Mouse (Mus musculus): ENCODE measurements around the gene Noto. TPM values are rescaled to one million over a fixed set of nuclear protein-coding genes. Genes with fewer than 3 reads are reported as not detected.

Gene Noto
- polyA plus RNA-seq (2012; rRNA removed), result not detected in 2 replicates

DNA sequence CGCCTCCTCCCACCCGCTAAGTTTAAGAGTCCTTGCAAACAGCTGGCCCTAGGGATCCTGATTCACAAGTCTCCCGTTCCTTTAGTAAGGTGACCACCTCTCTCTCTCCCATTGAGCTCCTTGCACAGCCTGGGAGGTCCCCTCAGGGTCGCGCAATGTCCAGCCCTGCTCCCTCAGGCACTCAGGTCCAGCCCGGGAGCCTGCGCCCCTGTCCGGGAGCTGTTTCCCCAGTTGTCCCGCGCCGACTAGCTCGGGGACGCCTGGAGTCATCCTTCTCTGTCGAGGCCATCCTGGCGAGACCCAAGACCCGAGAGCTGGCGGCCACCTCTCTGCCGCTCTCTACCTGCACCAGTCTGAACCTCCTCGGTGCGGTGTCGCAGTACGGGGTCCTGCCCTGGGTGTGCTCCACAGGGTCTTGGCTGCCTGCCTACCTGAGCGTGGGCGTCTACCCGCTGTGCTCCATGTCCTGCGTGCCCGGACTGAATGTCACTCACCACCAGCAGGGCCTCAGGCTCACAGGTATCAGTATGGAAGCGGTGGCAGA is at the start of gene Noto:
Gene Noto, plus strand, starts transcription at position 51 of the 544 bp plus-strand sequence.
- no peak for DNase-seq (ENCODE audit: low read depth)
- TF ChIP-seq POLR2A (IDR thresholded peaks at IDR 0.05; ENCODE audit: borderline replicate concordance, extremely low read depth, insufficient read depth, insufficient read length, poor library complexity, severe bottlenecking) (no peak), CTCF (IDR thresholded peaks at IDR 0.05; ENCODE audit: borderline replicate concordance, extremely low read depth, insufficient read depth, insufficient read length) (no peak)

DNA sequence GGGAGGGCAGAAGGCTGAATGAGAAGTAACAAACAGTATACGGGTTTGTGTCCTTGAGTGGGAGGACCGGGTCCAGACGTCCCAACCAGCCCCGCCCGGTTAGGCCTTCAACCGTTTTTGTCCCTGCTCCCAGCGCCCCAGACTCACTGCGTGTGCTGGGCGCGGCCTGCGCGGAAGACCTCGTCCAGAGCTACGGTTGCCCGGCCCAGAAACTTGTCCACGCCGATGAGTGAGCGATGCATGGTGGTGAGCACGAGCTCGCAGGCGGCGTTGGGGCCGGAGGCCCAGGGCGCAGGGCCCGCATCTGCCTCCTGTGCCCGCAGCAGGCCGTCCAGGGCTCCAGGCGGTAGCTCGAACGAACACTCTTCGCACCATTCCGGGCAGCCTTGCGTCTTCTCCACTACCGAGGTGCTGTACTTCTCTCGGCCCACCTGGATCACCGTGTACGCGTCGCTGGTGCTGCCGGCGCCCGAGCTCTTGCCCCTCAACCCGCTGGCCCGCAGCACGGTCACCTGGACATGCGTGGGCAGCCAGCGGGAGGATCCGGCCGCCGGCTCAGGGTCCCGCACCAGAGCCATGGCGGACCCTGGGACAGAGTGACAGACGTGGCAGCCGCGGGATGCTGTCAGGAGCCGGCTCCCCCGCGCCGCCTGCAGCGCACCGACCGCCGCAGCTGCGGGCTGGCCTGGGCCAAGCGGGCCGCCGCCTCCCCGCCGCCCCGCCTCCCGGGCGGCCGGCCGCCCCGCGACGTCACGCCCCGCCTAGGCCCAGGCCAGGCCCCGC is 49.5 kb upstream of the Noto start, which contains the start of gene Rab11fip5:
Gene Rab11fip5, minus strand, starts transcription at position 684 of the 783 bp plus-strand sequence.
- peak; percentile 81 for TF ChIP-seq POLR2A (IDR thresholded peaks at IDR 0.05; ENCODE audit: borderline replicate concordance, extremely low read depth, insufficient read depth, insufficient read length, poor library complexity, severe bottlenecking)
- TF ChIP-seq CTCF (IDR thresholded peaks at IDR 0.05; ENCODE audit: borderline replicate concordance, extremely low read depth, insufficient read depth, insufficient read length), result no peak
- DNase-seq (ENCODE audit: low read depth), result peak; percentile 50

DNA sequence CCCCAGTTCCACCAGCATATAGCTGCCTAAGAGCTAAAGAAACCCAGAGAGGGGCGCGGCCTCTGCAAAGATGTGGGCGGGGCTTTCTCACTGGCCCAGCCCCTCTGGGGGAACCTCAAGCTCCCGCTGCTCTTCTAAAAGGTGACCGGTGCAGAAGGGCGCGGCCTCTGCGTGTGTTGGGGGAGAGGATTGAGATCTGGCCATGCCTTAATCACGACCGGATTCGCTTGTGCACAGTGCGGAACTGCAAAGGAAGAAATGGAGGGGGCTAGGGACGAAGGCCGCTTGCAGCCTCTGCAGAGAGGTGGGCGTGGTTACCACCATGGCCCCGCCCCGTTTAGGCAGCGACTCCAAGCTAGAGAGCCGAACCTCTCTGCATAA is 49.0 kb upstream of the Noto start:
- TF ChIP-seq CTCF (IDR thresholded peaks at IDR 0.05; ENCODE audit: borderline replicate concordance, extremely low read depth, insufficient read depth, insufficient read length) (no peak), POLR2A (IDR thresholded peaks at IDR 0.05; ENCODE audit: borderline replicate concordance, extremely low read depth, insufficient read depth, insufficient read length, poor library complexity, severe bottlenecking) (no peak)
- DNase-seq (ENCODE audit: low read depth), result peak; percentile 98

DNA sequence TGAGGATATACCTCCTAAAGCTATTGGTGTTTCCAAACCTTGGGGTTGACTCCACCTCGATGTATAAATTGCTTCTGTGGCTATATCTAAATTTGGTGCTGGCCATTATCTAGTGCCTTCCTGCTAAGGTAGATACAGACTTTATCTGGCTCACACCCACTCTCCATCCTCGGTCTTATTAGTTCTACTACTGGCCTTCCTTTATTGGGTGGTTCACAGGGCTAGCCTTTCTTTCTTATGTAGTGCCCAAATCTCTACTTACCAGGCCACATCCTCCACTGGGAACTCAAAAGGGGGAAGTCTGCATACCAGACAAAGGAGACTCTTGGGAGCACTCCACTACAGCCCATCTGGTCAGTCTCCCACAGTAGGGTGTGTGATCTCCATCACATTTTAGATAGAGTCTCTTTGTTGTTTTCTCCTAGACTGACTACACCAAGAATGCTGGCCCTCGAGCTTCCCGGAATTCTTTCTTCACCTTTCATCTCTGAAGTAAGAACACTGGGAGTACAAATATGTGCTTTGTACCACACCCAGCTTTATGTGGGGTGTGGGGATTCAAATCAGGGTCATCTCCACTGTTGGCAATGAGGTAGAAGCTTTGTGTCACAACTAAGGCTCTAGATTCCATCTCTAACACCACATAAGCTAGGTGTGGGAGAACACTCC is 46.5 kb upstream of the Noto start:
- TF ChIP-seq POLR2A (IDR thresholded peaks at IDR 0.05; ENCODE audit: borderline replicate concordance, extremely low read depth, insufficient read depth, insufficient read length, poor library complexity, severe bottlenecking) (no peak), CTCF (IDR thresholded peaks at IDR 0.05; ENCODE audit: borderline replicate concordance, extremely low read depth, insufficient read depth, insufficient read length) (no peak)
- DNase-seq (ENCODE audit: low read depth), result no peak

DNA sequence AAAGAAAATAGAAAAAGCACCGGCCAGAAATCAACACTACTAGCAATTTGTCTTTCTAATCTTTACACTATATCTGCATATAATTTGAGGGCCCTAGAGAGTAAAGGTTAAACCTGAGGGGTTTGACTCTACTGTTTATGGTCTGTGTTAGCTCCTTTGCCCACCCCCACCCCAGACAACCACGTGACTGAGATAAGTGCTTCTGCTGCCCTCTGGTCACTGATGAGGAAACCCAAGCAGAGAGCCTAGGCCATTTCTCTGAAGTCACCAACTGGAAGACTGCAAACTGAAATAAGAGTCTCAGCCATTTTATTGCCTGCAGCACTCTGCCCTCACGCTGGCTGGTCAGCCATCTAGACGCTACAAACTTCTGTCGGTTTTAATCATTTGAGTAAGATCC is 45.8 kb upstream of the Noto start:
- TF ChIP-seq POLR2A (IDR thresholded peaks at IDR 0.05; ENCODE audit: borderline replicate concordance, extremely low read depth, insufficient read depth, insufficient read length, poor library complexity, severe bottlenecking) (no peak), CTCF (IDR thresholded peaks at IDR 0.05; ENCODE audit: borderline replicate concordance, extremely low read depth, insufficient read depth, insufficient read length) (no peak)
- DNase-seq (ENCODE audit: low read depth), result no peak

DNA sequence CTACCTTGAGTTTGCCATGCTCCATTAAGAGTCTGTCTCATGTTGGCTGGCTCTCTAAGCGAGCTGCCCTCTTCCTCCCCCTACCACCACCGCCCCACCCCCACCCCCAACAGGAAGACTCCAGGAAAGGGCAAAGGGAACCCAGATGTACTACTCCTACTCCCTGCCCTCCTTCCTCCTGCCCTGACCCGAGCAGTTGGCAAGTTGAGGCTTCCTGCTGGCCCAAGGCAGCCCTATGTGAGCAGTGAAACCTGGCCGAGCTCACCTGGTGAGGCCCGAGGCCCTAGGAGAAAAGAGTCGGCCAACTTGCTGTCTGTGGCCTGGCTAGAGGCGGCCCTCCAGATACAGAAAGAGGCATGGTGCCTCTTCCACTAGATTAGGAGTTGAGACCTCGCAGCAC is 45.1 kb upstream of the Noto start:
- no peak for TF ChIP-seq CTCF (IDR thresholded peaks at IDR 0.05; ENCODE audit: borderline replicate concordance, extremely low read depth, insufficient read depth, insufficient read length)
- TF ChIP-seq POLR2A (IDR thresholded peaks at IDR 0.05; ENCODE audit: borderline replicate concordance, extremely low read depth, insufficient read depth, insufficient read length, poor library complexity, severe bottlenecking), result no peak
- no peak for DNase-seq (ENCODE audit: low read depth)

DNA sequence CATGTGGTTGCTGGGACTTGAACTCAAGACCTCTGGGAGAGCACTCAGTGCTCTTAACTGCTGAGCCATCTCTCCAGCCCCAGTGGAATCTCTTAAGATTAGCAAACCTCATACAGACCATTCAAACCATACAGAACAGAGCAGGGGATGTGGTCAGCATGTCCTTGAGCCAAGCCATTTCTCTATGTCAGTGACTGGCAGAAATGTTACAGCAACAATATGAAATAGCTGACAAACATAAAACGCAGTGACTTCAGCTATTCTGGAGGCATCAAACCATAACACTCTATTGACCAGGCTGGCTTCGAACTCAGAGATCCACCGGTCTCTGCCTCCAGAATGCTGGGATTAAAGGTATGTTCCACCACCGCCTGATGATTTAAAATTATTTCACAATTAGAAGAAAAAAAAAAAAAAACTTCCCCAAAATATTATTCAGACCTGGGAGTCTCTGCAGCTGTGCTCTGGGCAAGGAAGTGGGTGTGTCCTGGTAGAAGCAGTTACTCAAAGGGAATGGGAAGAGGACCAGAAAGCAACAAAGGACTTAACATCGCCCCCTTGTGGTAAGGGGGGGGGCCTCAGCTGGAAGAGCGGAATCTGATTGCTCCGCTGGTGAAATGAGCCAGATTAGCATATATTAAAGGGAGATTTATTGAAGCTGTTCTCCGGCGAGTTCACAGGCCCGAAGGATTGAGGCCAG is 43.3 kb upstream of the Noto start:
- peak; percentile 86 for TF ChIP-seq CTCF (IDR thresholded peaks at IDR 0.05; ENCODE audit: borderline replicate concordance, extremely low read depth, insufficient read depth, insufficient read length)
- no peak for TF ChIP-seq POLR2A (IDR thresholded peaks at IDR 0.05; ENCODE audit: borderline replicate concordance, extremely low read depth, insufficient read depth, insufficient read length, poor library complexity, severe bottlenecking)
- DNase-seq (ENCODE audit: low read depth), result peak; percentile 94

DNA sequence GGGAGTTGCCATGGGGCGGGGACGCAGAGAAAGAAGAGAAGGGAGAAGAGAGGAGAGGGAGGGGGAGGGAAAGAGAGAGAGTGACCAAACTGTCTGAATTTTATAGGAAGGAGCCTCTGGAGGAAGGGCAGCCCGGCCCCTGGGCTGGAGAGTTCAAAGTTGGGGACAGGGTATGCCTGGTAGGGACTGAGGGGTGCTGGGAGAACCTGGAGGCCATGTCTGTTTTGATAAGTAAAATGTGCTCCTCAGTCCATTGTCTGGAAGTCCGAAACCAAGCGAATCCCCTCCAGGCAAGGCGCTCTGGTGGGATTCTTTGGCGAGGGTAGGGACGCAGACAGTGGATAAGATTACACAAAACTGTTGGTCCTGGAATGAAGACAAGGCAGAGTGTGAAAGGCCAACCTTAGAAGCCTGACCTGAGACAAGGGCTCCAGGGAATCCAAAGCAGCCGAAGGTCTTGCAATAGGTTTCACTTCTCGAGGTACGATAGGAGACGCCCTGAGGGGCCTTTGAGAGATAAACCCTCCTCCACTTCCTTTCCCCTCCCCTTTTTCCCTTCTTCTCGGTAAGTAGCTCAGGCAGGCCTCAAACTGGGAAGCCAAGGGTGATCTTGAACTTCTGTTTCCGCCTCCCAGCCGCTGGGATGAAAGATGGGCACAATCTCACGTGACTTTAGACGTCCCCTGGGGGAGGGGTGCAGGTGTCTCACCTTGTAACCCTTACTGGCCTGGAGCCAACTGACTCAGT is 42.6 kb upstream of the Noto start:
- TF ChIP-seq CTCF (IDR thresholded peaks at IDR 0.05; ENCODE audit: borderline replicate concordance, extremely low read depth, insufficient read depth, insufficient read length) (no peak), POLR2A (IDR thresholded peaks at IDR 0.05; ENCODE audit: borderline replicate concordance, extremely low read depth, insufficient read depth, insufficient read length, poor library complexity, severe bottlenecking) (no peak)
- peak; percentile 12 for DNase-seq (ENCODE audit: low read depth)

DNA sequence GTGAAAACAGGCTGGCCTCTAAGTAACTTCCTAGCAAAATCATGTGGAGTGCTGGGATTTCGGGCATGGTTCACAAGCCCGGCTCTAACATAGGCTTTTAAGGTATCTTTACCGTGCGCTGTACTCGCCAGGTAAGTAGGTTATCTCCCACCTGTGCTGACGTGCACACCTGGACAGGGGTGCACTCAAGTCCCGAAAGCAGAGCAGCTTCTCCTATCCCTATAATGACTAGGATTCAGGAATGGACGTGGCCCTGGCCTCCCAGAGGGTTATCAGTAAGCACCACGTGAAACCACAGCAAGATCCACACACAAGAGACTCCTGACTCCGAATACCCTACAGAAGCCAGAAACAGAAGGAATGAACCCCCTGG is 42.1 kb upstream of the Noto start:
- TF ChIP-seq POLR2A (IDR thresholded peaks at IDR 0.05; ENCODE audit: borderline replicate concordance, extremely low read depth, insufficient read depth, insufficient read length, poor library complexity, severe bottlenecking), result no peak
- DNase-seq (ENCODE audit: low read depth), result no peak

DNA sequence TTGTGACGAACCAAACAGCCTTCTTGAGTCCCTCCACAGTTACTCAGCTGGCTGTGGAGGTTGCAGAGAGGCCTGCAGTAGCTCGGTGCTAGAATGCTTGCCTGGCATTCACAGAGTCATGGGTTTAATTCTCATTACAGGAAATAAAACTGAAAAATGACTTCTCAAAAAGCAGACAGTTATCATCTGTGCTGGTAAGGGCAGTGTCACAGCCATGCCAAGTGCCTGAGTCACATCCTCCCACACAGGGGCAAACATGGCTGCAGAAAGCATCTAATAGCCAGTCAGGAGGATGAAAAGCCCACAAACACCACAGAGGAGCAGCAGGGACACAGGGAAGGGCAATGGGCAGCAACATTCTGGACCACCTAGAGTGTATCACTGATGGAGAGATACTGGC is 40.9 kb upstream of the Noto start:
- TF ChIP-seq POLR2A (IDR thresholded peaks at IDR 0.05; ENCODE audit: borderline replicate concordance, extremely low read depth, insufficient read depth, insufficient read length, poor library complexity, severe bottlenecking) (no peak), CTCF (IDR thresholded peaks at IDR 0.05; ENCODE audit: borderline replicate concordance, extremely low read depth, insufficient read depth, insufficient read length) (no peak)
- no peak for DNase-seq (ENCODE audit: low read depth)

DNA sequence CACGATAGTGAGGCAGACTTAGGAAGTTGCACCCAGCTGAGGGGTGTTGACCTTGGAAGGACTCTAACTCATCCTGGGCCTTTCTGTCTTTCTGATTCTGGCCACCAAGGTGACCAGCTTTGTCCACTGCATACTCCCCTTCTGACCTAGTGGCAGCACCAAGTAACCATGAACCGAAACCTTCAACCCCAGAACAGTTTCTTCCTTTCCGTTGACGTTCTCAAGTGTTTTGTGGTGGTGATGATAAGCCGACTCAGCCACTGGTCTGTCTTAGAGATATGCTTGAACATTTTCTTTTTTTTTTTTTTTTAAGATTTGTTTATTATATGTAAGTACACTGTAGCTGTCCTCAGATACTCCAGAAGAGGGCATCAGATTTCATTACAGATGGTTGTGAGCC is 35.1 kb upstream of the Noto start:
- no peak for DNase-seq (ENCODE audit: low read depth)
- no peak for TF ChIP-seq POLR2A (IDR thresholded peaks at IDR 0.05; ENCODE audit: borderline replicate concordance, extremely low read depth, insufficient read depth, insufficient read length, poor library complexity, severe bottlenecking)
- TF ChIP-seq CTCF (IDR thresholded peaks at IDR 0.05; ENCODE audit: borderline replicate concordance, extremely low read depth, insufficient read depth, insufficient read length), result no peak
